Mouse (Mus musculus): ENCODE data around the gene Pou6f2.

DNA sequence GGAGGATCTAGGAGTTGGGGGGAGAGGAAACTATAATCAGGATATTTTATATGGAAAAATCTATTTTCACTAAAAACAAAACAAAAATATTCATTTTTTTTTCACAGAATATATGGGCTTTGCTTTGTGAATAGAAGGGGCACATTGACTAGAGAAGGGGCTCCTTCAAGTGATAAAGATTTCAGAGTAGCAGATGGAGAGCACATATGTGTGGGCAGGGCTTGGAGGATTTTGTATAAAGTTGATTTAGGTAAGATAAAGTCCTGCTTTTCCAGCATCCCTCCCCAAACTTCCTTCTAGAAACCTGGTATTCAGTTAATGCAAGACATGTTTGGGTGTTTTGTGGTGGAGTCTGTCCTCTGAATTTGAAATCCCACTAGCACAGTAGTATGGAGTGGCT, 266.2 kb downstream of the Pou6f2 start:
- TF ChIP-seq CTCF (conservative IDR thresholded peaks at IDR 0.05; ENCODE audit: insufficient read depth, insufficient read length, low read depth, low read length): no peak
- TF ChIP-seq POLR2A (IDR thresholded peaks at IDR 0.05; ENCODE audit: low read depth, low read length): no peak
